Mouse (Mus musculus) thymus, adult 2 months (tissue): Measurements from ENCODE around the gene Cspg5.

ENCODE experiments used
- CTCF ChIP-seq: fragments of 200-500 bp; IDR thresholded peaks from 2 replicates; pipeline ENCODE4 v1.5.1; 2012; ENCODE audit warnings: mild to moderate bottlenecking, control low read depth, low read length, moderate library complexity, borderline replicate concordance; ENCODE audit not compliant: control insufficient read depth, poor library complexity, insufficient read depth; ENCODE audit errors: extremely low read depth
- POLR2A ChIP-seq: fragments of 200-500 bp; IDR thresholded peaks from 2 replicates; pipeline ENCODE4 v1.6.1; 2012; ENCODE audit warnings: mild to moderate bottlenecking, low read length, control low read depth, moderate library complexity; ENCODE audit not compliant: control insufficient read depth, poor library complexity, insufficient read depth; ENCODE audit errors: extremely low read depth

DNA sequence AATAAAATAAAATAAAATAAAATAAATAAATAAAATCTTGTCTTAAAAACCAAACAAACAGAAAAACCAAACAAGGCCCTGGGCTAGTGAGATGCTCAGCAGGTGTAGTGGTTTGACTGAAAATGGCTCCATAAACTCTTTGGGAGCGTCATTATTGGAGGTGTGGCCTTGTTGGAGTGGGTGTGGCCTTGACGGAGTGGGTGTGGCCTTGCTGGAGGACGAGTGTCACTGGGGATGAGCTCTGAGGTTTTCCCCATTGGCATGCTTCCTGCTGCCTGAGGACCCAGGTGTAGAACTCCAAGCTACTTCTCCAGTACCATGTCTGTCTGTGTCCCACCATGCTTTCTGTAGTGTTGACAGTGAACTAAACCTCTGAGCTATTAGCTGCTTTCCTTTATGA is 51.2 kb downstream of the Cspg5 start:
- TF ChIP-seq CTCF (no peak), POLR2A (no peak)
